Mouse (Mus musculus) right cerebral cortex, adult 2 months (tissue): ENCODE data around the gene Pigr.

ENCODE experiments used
- DNase-seq, 2 experiments: peaks; one replicate each; pipeline ENCODE4 v3.0.0; 2021 to 2022; ENCODE audit warnings: low spot score in 2 of 2

The Pigr gene

DNA sequence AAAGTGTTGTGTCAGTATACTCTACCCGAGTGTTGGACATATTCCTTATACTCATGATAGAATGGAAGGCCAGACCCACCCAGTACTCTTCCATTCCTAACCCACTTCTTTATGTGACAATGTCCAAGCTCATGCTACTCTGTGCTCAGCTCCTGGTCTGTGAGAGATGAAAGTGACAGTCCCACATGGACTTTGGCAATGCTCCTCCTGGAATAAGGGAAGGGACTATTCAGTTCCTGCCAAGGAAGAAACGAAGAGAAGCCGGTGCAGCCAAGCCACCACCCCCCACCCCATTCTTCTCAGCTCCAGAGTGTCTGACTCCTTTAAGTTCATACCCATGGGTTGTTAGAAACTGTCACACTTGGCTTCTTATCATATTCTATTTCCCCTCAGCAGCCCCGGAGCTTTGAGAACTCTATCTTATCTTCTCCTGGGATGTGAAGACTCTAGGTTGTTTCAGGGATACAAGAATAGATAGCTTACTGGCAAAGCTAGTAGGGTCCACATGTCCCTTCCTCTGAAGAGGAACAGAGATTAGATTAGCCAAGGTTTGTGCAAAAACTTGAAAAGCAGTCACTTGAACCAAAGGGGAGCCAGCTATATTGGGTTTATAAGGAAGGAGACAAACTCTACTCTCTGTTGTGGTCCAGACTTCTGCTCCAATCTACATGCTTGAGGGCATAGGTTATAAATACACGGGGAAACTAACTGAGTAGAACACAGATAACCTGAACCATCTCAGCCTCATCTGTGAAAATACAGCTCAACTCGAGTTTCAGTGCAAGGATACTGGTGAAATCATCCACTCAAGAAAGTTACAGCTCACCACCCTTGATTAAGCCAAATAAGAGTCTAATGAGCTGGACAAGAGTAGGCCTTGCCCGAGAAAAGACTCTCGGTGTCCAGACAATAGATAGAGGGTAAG, 3.7 kb downstream of the Pigr start:
- DNase-seq: no peak

DNA sequence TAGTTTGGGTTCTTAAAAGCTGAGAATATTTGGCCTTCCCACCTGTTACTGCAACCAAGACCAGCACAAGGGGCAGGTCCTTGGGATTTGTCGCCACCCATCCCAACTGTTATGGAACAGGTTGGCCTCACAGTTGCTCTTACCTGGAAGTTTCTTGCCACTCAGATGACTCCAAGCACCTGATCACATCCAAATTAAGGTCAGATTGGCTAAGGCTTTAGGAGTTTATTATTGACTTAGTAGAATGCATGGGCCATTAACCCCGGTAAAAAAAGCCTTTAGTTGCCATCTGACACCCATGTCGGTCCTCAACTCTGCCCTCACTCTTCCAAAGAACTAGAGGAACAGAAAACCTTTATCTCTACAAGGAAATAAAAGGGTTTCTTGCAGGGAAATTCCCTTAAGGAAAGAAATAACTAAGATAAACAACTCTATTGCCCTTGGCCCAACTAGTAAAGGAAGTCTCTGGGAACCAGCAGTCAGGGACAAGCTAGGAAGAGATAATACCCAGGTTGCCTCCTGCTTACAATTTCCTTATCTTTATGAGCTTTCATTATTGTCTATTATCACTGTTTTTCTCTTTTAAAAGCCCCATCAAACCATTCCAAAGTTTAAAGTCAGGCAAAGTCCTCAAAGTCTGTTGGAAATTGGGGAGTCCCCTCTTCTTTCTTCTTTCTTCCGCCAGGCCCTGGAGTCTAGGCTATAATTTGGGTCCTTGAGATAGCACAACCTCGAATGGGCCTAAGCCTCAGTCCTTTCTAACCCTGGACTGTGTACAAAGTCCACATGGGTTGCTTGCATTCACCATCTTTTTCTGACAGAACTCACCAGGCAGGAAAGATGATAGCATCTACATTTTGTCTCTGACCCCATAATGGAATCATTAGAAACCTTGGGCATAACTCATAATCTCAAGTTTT, 6.0 kb downstream of the Pigr start:
- no peak for DNase-seq

DNA sequence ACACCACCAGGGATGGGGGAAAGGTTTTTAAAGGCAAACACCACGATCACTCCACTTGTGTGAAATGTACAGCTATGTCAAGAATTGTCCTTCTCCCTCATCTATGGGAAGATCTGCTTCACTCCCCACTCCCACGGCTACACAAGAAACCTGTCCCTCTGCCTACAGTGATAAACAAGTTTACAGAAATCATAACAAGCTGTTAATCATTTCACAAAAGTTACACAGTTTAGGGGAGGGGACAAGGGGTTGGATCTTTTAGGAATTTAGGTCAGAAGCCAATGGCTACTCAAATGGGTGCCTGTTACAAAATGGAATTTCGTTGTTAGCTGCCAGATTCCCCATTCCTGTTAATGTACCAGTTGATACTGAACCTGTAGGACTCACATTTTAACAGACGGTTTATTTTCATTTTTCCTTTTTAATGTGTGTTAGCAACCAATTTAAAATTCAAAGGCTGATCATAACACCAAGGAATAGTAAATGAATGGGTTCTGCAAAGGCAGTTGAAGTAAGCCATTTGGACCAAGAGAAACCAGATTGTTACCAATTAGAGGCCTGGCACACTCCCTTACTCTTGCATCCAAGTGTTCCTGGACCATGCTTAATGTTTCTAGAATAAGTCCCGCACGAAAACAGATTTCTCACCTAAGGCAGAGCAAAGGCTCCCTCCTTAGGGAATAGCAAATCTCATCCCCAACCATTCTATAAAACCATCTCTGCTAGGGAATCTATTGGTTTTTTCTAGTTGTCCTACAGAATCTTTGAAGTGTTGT, 8.9 kb downstream of the Pigr start:
- peak in 1 of 2 experiments; percentile 14 for DNase-seq

DNA sequence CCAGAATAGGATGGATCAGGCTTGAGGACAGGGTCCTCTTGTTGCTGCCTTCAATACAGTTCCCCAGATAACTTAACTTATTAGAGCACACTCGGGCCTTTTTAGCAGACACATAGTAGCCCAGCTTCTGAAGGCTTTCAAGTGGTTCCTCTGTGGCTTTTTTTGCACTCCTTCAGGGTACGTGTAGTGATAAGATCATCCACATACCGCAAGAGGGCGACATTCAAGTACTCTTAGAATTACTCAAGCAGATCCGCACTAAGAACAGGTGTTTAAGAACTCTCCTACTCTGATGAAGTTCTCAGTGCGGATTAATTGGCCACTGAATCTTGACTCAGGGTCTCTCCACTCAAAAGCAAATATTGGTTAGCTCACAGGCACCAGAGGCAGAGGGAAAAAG, 11.8 kb downstream of the Pigr start:
- DNase-seq: no peak

DNA sequence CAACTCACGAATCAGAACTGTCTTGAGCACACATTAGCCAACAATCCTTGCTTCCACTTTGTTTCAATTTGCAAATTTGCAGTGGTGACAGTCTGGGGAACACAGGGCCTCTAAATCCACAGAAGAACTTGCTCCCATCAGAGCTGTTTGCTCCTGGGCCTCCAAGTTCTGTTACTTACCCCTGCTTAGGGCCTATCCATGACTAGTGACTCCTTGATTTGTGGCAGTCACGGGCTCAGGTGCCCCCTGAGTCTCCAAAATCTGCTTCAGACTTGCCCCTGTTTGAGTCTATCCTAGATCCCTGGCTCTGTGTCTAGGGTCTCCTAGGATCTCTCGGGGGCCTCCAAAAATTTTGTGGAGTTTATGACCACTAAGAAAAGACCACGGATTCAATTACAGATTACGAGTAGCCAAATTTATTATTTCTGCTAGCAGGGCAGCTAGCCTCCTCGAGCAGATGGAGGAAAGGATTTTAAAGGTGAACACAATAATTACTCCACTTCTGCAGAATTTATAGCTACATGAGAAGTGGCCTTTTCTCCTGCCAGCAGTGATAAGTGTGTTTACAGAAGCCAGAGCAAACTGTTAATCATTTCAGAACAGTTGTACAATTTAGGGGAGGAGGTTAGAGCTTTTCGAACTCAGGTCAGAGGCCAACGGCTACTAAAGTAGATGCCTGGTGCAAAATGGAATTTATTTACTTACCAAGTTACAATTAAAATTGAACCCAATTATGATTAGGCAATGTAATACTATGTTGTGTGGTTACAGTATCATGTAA, 14.3 kb downstream of the Pigr start:
- DNase-seq: no peak

DNA sequence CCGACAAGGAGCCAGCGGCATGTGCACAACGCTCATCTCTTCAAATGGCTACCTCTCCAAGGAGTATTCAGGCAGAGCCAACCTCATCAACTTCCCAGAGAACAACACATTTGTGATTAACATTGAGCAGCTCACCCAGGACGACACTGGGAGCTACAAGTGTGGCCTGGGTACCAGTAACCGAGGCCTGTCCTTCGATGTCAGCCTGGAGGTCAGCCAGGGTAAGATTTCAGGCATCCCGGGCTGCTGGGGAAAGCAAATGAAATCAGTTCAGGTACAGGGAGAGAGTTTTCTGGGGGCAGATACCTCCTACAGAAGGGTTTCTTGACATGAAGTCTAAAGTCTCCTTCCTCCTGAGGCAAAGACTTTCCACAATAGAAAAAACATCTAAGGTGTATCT, 15.1 kb downstream of the Pigr start:
- DNase-seq: no peak

DNA sequence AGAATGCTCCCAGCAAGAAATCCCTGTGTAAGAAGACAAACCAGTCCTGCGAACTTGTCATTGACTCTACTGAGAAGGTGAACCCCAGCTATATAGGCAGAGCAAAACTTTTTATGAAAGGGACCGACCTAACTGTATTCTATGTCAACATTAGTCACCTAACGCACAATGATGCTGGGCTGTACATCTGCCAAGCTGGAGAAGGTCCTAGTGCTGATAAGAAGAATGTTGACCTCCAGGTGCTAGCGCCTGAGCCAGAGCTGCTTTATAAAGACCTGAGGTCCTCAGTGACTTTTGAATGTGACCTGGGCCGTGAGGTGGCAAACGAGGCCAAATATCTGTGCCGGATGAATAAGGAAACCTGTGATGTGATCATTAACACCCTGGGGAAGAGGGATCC, 18.0 kb downstream of the Pigr start:
- no peak for DNase-seq

DNA sequence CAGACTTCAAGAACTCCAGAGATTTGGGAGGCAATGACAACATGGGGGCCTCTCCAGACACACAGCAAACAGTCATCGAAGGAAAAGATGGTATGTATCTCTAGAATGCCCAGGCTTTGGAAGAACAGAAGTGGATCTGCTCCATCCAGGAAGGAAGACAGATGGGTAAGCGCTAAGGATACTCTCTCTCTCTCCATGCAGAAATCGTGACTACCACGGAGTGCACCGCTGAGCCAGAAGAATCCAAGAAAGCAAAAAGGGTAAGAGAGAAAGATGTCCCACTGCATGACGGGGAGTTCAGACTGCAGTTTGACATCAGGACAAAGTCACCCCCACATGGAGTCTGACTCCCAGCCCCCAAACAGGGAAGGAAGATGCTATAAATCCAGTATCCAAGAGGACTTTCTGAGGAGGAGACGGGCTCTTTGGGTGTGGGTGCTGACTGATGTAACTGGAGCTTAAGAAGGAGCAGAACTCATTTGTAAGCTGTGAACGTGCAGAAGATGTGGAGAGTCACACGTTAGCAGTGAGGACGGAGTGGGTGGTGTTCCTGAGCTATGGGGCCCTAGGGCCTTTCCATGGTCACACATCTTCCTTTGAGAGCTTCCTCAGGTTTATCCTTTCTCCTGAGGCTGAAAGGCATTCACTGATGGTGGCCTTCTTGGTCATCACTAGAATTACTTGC, 23.2 kb downstream of the Pigr start:
- DNase-seq: no peak

DNA sequence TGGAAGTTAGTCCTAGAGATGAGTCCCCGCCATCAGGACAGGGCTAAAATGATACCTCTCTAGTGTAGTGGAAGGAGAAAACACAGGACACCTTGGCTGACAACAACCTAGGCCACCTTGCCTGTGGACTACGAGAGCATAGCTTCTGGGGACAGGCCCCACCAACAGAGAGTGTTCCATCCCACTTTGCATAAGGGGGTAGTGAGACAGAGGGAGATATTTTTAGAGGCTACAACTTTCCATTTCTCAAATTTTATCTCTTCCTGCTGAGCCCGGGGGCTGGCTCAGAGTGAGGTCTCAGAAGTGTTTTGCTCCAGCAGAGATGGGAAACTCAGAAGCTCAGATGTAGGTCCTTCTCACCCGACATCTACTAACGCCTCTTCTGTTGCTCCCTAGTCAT, 23.9 kb downstream of the Pigr start:
- DNase-seq: no peak

DNA sequence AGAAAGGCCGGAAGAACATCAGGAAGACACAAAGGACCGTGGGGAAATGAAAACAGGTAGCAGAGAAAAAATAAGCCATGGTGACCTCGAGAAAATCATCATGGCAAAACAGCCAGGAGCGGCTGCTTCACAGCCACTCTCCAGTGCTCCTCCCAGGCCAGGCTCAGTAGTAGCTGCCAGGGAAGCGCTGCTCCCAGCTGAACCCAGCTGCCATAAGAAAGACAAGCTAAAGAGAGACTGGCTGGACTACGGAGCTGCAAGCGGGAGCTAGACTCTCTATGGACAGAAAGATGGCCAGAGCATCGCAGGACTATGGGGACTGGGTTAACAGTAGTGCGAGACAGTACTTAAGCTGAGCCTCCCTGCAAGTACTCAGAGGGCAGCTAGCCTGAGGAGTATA, 28.3 kb downstream of the Pigr start:
- no peak for DNase-seq

DNA sequence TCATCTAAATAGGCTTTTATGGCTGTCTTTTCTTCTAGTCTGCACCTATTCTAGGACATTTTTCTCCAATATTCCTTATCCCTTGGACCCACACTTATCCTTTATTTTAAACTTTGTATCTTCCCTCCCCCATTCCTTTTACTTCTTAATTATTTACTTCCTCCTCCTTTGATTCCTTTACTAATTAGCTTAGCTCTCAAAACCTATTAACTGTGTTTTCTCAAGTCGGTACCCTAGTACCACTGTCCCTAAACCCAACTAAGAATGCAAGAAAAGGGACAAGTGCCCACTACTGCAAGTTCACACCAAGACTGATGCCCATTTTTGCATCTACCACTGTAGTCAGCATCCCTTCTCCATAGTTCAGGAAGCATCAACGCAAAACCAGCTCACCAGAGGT, 29.2 kb downstream of the Pigr start:
- no peak for DNase-seq

DNA sequence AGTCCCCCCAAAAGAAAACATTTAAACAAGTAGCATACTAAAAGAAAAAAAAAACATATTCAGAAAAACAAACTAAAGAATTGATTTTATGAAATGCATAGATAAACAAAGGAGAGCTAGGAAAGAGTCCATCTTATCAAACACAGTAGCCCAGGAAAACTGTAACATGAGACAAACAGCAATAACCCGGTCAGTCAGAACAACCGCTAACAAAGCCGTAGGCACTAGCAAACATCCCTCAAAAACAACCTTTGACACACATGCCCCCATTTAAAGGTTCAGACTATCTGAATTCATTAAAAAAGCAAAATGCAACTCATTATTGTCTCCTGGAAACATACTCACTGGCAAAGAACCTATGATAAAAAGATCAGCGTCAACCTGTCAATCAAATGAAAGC, 31.0 kb downstream of the Pigr start:
- DNase-seq: no peak

DNA sequence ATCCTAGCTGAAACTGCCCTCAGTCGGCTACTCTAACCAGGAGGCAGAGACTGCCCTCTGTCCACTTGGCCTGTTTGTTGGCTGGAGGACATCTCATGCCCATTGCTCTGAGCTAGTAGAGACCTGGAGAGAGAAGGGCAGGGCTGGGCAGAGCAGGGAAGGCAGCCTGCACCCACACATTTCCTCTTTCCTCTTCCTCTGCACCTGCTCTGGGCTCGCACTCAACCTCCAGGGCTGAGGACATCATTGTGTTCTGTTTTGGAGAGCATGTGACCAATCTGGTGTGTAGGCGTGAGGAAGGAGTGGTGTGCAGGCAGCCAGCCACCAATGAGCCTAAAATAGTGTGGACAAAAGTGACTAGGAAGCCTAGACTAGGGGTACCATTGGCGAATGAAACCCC, 37.8 kb downstream of the Pigr start:
- DNase-seq: peak in 1 of 2 experiments; percentile 10

DNA sequence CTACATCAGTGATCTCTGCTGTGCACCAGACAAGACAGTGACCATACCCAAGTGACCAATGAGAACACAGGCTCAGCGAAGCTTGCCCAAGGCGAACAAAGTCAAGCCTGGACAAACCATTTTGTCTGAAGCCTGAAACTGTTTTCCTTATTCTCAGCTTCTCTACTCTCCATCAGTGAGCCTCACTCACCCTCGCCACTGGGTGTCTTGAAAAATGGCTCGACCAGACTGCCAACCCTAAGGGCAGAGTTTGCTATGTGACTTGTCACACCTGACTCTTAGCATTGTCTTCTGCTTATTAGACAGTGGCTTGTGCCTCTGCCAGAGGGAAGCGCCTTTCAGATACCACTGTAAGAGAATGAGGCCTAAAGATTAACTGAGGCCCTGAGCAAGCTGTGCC, 38.3 kb downstream of the Pigr start:
- no peak for DNase-seq

DNA sequence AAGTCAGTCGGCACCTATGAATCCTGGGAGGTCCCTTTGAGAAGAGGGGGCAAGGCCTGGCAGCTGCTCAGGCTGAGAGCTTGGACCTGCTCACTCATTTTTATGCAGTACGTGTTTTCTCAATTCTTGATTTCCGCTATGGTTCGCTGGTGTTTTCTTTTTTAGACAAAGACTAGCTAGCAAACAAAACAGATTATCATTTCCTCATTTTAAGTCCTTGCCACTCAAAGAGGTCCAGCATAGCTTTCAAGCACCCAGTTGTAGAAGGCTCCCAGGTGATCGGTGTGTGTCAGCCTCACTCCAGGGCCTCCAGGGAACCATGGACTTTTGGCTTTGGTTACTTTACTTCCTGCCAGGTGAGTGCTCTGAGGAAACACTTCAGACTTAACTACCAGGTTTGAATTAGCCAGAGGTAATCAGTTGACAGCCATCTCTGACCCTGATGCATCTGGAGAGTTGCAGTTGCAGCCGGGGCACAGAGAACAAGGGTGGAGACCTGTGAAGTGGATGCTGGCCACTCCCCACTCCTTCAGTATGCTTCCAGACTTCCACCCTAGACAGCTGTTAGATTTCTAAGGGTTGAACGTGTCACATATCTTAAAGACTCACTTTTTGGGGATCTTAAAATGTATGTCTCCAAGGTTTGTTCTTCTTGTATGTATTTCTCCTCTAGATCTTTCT, 39.2 kb downstream of the Pigr start, which contains the start of gene Fcmr:
Gene Fcmr (plus strand): TSS at position 129 of the 681 bp plus-strand sequence.
- DNase-seq: no peak

DNA sequence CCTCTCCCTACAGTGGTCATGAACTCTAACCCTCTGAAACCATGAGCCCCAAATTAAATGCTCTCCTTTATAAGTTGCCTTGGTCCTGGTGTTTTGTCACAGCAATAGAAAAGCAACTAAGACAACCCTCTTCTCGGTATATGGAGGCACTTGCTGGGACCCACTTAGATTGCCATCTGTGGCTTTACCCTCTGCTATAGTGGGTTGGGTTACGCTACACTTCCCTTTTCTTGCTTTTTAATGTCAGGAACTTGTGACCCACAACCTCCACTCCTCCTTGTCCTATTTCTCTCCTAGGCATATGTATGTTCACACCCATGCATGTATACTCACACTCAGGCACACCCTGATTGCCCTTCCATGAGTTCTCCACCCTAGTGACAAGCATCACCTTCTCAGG, 46.4 kb downstream of the Pigr start:
- DNase-seq: no peak

DNA sequence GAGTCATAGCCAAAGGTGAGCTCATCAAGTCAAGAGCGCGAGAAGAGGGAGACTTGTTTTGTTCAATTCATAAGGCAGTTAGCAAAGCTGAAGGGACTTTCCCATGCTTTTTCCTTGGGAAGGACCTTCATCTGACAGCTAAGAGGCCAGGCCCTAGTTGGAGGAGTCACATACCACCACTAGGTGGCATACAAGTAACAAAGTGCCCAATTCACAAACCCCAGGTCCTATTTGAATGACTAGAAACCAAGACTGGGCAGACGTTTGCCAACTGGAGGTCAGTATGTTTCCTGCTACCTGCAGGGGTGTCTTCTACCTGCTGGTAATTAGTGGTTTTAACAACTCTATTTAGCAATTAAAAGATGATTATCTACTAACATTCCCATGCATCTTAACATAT, 48.7 kb downstream of the Pigr start:
- DNase-seq: peak; percentile 54 to 62

DNA sequence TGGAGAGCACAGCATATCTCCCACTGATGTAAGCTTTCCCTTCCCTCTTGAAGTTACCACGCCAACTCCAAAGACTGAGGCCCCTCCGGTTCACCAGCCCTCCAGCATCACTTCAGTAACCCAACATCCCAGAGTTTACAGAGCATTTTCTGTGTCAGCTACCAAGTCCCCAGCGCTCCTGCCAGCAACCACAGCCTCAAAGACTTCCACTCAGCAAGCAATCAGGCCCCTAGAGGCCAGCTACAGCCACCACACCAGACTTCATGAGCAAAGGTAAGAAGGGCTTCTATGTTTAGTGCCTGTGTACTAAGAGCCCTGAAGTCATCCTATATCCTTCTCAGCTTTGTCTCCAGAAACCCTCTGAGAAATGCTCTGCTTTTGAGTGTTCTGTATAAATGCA, 49.4 kb downstream of the Pigr start:
- no peak for DNase-seq

DNA sequence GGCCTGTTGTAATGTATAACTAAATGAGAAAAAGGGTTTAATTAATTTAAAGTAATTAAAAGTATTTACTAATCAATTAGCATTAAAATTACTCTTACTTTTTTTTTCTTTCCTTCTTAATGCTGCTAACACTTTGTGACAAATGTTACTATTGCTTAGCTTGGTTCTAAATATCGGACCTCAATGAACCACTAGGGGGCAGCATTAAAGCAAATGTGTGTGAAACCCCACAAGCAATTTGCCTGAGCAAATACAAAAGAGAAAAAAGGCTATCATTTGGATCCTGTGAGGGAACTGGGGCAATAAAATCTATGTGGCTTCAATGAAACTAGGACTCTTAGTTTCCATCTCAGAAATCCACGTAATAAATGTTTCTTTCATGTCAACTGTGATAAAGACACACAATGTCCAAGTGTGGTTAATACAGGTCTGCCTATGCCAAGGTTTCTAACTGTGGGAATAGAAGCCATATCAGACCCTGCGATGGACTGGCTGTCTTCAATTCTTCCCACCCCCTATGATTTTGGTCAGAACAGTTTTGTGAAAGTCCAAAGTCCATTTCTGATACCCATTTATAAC, 50.5 kb downstream of the Pigr start:
- peak; percentile 48 to 74 for DNase-seq
